Mouse (Mus musculus): ENCODE results near the gene Gm42906.

- TF ChIP-seq CTCF (conservative IDR thresholded peaks at IDR 0.05 in 1 of 2, IDR thresholded peaks at IDR 0.05 in 1 of 2; ENCODE audit: low read depth in 2 of 2, low read length in 2 of 2) (no peak), ZC3H11A (IDR thresholded peaks at IDR 0.05; ENCODE audit: low read depth, low read length) (no peak), CHD1 (IDR thresholded peaks at IDR 0.05; ENCODE audit: low read depth, low read length) (no peak), POLR2A (IDR thresholded peaks at IDR 0.05; ENCODE audit: low read depth, low read length) (no peak), ZKSCAN1 (IDR thresholded peaks at IDR 0.05; ENCODE audit: borderline replicate concordance, low read depth, low read length) (no peak), SMC3 (IDR thresholded peaks at IDR 0.05; ENCODE audit: low read depth, low read length) (no peak), ETS1 (conservative IDR thresholded peaks at IDR 0.05; ENCODE audit: low read depth, low read length) (no peak), GABPA (IDR thresholded peaks at IDR 0.05; ENCODE audit: insufficient replicate concordance, low read depth, low read length) (no peak), MAX (IDR thresholded peaks at IDR 0.05; ENCODE audit: low read length) (no peak), MAFK (IDR thresholded peaks at IDR 0.05; ENCODE audit: insufficient replicate concordance, low read length) (no peak)
These were observed 239.3 kb downstream of the Gm42906 start for GRCm38 (mm10) chr5:151188659-151189058.
